Mouse (Mus musculus): ENCODE results near the gene Rph3al. TPM values are rescaled to one million over a fixed set of nuclear protein-coding genes. Genes with fewer than 3 reads are reported as not detected.

Rph3al gene
- total RNA-seq, 2 experiments from 2014 or later: 8.9 to 12.8 TPM

- DNase-seq: no peak
- intact Hi-C loops (cut with DNase I): no loop called here
Observed at GRCm38 (mm10) chr11:75869898-75870297, 68.3 kb downstream of the Rph3al start.

- DNase-seq: no peak
Observed at GRCm38 (mm10) chr11:75866861-75867260, 71.4 kb downstream of the Rph3al start.

GRCm38 (mm10) chr11:75865859-75866258, 72.4 kb downstream of the Rph3al start:
- DNase-seq: no peak
- intact Hi-C loops (cut with DNase I): no loop called here

More at GRCm38 (mm10) chr11:75866861-75867260, 71.4 kb downstream of the Rph3al start:
- intact Hi-C loops (cut with DNase I): no loop called here

GRCm38 (mm10) chr11:75865253-75865619, 73.0 kb downstream of the Rph3al start:
- intact Hi-C loops (cut with DNase I): no loop called here
- DNase-seq: no peak

GRCm38 (mm10) chr11:75864529-75865252, 73.5 kb downstream of the Rph3al start:
- intact Hi-C loops (cut with DNase I): no loop called here
- no peak for DNase-seq

GRCm38 (mm10) chr11:75862466-75862865, 75.8 kb downstream of the Rph3al start:
- no peak for DNase-seq
- intact Hi-C loops (cut with DNase I): no loop called here

- intact Hi-C loops (cut with DNase I): no loop called here
- DNase-seq: no peak
Observed at GRCm38 (mm10) chr11:75861653-75862052, 76.6 kb downstream of the Rph3al start.

GRCm38 (mm10) chr11:75861213-75861612, 77.0 kb downstream of the Rph3al start:
- DNase-seq: no peak
- intact Hi-C loops (cut with DNase I): no loop called here

- intact Hi-C loops (cut with DNase I): no loop called here
- DNase-seq: no peak
Observed at GRCm38 (mm10) chr11:75859460-75859859, 78.8 kb downstream of the Rph3al start.

- DNase-seq: no peak
- intact Hi-C loops (cut with DNase I): no loop called here
Observed at GRCm38 (mm10) chr11:75858975-75859374, 79.3 kb downstream of the Rph3al start.

- intact Hi-C loops (cut with DNase I): no loop called here
- no peak for DNase-seq
Observed at GRCm38 (mm10) chr11:75857781-75858180, 80.4 kb downstream of the Rph3al start.

GRCm38 (mm10) chr11:75854327-75854726, 83.9 kb downstream of the Rph3al start:
- intact Hi-C loops (cut with DNase I): no loop called here
- no peak for DNase-seq

- no peak for DNase-seq
- intact Hi-C loops (cut with DNase I): no loop called here
Observed at GRCm38 (mm10) chr11:75853067-75853636, 85.1 kb downstream of the Rph3al start.

- peak in 1 of 2 experiments; percentile 20 for DNase-seq
Observed at GRCm38 (mm10) chr11:75852485-75852884, 85.7 kb downstream of the Rph3al start.

GRCm38 (mm10) chr11:75849552-75849951, 88.7 kb downstream of the Rph3al start:
- no peak for DNase-seq
- intact Hi-C loops (cut with DNase I): no loop called here

More at GRCm38 (mm10) chr11:75852485-75852884, 85.7 kb downstream of the Rph3al start:
- intact Hi-C loops (cut with DNase I): no loop called here

GRCm38 (mm10) chr11:75846589-75846988, 91.6 kb downstream of the Rph3al start:
- no peak for DNase-seq
- intact Hi-C loops (cut with DNase I): no loop called here

GRCm38 (mm10) chr11:75845675-75846074, 92.6 kb downstream of the Rph3al start:
- intact Hi-C loops (cut with DNase I): no loop called here
- no peak for DNase-seq

- no peak for DNase-seq
- intact Hi-C loops (cut with DNase I): no loop called here
Observed at GRCm38 (mm10) chr11:75842904-75843619, 95.2 kb downstream of the Rph3al start.

- intact Hi-C loops (cut with DNase I): no loop called here
- no peak for DNase-seq
Observed at GRCm38 (mm10) chr11:75841503-75841902, 96.7 kb downstream of the Rph3al start.

- peak in 1 of 2 experiments; percentile 14 for DNase-seq
- intact Hi-C loops (cut with DNase I): no loop called here
Observed at GRCm38 (mm10) chr11:75839536-75840430, 98.4 kb downstream of the Rph3al start.

All from heart, postnatal 36 days (tissue).